Mouse (Mus musculus) midbrain, embryonic 14.5 days (tissue): ENCODE data around the gene Sergef. TPM values are rescaled to one million over a fixed set of nuclear protein-coding genes. Genes with fewer than 3 reads are reported as not detected.
"Not testable (repeated sequence)": the region's sequence is repeated elsewhere in the genome, so short reads cannot be mapped to it uniquely, and the experiment has no call there.

Experiments used
- ATAC-seq: fragments of 200-750 bp; cut with Nextera tagmentation; 2 replicates; pipeline ENCODE4 v1.8.0; 2017; ENCODE audit warnings: moderate number of reproducible peaks, moderate library complexity; ENCODE audit not compliant: low FRiP score, low TSS enrichment
- DNase-seq: peaks from one replicate; pipeline ENCODE4 v3.0.0-alpha.2; 2015
- H3K27ac ChIP-seq: fragments of 300-500 bp; sonication (generic); replicated peaks from 2 replicates; pipeline ENCODE4 v1.5.1; 2014; ENCODE audit warnings: mild to moderate bottlenecking, low read depth, low read length, moderate library complexity
- H3K27me3 ChIP-seq: fragments of 300-500 bp; sonication (generic); 2 replicates; pipeline ENCODE4 v1.6.1; 2014; ENCODE audit warnings: low read length, control low read depth, mixed read lengths; ENCODE audit not compliant: control insufficient read depth, insufficient read depth
- H3K36me3 ChIP-seq: fragments of 300-500 bp; sonication (generic); 2 replicates; pipeline ENCODE4 v1.6.1; 2014; ENCODE audit warnings: low read length, control low read depth; ENCODE audit not compliant: control insufficient read depth, insufficient read depth
- H3K4me1 ChIP-seq: fragments of 300-500 bp; sonication (generic); 2 replicates; pipeline ENCODE4 v1.6.1; 2014; ENCODE audit warnings: mild to moderate bottlenecking, antibody characterized with exemption, low read length, control low read depth; ENCODE audit not compliant: control insufficient read depth, insufficient read depth
- H3K4me2 ChIP-seq: fragments of 300-500 bp; sonication (generic); 2 replicates; pipeline ENCODE4 v1.6.1; 2014; ENCODE audit warnings: mild to moderate bottlenecking, low read length, moderate library complexity
- H3K4me3 ChIP-seq: fragments of 300-500 bp; sonication (generic); replicated peaks from 2 replicates; pipeline ENCODE4 v1.5.1; 2014; ENCODE audit warnings: low read depth, low read length
- H3K9ac ChIP-seq: fragments of 300-500 bp; sonication (generic); replicated peaks from 2 replicates; pipeline ENCODE4 v1.6.1; 2014; ENCODE audit warnings: mild to moderate bottlenecking, low read length, moderate library complexity
- H3K9me3 ChIP-seq: fragments of 300-500 bp; sonication (generic); 2 replicates; pipeline ENCODE4 v1.6.1; 2016; ENCODE audit warnings: low read length, control low read depth, mixed read lengths; ENCODE audit not compliant: control insufficient read depth
- WGBS: fragments of 180-500 bp; shearing (Covaris S2); extraction: QIAGEN DNeasy Blood & Tissue Kit; methylation state at CpG from one replicate; pipeline ENCODE4 v1.1.7; 2014; 5-methylcytosine and 5-hydroxymethylcytosine counted together
- polyA plus RNA-seq: library from polyadenylated mRNA; unstranded; fragments of >200 nt; fragmentation: Nextera tagmentation; extraction: Ambion mirVana; gene quantifications from 2 replicates; pipeline ENCODE4 v1.2.1, GENCODE M21; 2014

The Sergef gene
- polyA plus RNA-seq, 1 experiment from 2014 or later, result 31.1 TPM

DNA sequence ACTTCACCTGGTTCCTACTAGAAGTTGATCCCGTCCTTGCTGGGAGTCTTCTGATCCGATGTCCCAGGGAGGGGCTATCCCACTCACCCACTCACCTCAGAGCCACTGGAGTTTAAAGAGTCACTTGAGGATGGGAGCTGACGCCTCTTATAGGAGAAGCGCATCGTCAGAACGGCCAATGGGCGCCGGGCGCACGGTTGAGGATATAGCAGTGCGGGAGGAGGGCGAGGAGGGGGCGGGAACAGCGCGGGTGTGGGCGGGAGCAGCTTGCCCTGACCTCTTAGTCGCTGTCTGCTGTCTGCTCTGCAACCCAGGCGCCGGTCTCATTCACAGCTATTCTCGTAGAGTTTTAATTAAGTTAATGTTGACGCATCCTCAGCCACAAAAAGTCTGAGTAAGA is 27.6 kb upstream of the Sergef start:
- DNase-seq, result peak; percentile 42
- Histone ChIP-seq H3K36me3 (no peaks in the 10 kb centered on the region), H3K4me2 (peak overlapping the region; percentile 43), H3K4me3 (no peak overlapping the region), H3K27me3 (0 out of 2 replicates have a peak, but pooled peaks cover 3% of the 10 kb centered on the region), H3K9me3 (no peaks in the 10 kb centered on the region), H3K4me1 (no peaks in the 10 kb centered on the region), H3K9ac (no peak overlapping the region), H3K27ac (no peak overlapping the region)
- no peak for ATAC-seq
- WGBS, result under 1% methylated on average over 21 of the region's 21 CpGs

DNA sequence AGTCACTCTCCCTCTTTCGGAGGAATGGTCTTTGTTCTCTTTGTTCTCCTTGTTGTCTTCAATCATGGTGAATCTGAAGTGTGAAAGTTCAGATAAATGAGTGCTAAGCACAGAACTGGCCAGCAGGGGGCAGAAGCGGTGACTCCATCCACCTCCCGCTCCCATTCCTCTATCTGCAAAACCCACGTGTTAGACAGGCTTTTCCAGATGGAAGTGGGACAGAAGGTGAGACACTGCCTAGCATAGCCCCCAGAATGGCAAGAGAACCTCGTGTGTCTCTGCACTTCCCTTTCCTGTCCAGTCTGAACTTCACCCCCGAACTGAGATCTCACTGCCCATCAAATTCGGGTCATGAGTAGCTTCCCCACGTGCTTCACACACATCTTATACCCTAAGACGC is 25.6 kb upstream of the Sergef start:
- Histone ChIP-seq H3K4me3 (no peak overlapping the region), H3K27me3 (peaks cover 6% of the 10 kb centered on the region; the same call in 1 of the 2 replicates), H3K9ac (no peak overlapping the region), H3K27ac (no peak overlapping the region), H3K36me3 (no peaks in the 10 kb centered on the region), H3K4me2 (no peak overlapping the region), H3K9me3 (no peaks in the 10 kb centered on the region), H3K4me1 (0 out of 2 replicates have a peak, but pooled peaks cover 3% of the 10 kb centered on the region)
- peak; percentile 57 for DNase-seq
- no peak for ATAC-seq
- WGBS, result 40% methylated on average over 9 of the region's 9 CpGs

DNA sequence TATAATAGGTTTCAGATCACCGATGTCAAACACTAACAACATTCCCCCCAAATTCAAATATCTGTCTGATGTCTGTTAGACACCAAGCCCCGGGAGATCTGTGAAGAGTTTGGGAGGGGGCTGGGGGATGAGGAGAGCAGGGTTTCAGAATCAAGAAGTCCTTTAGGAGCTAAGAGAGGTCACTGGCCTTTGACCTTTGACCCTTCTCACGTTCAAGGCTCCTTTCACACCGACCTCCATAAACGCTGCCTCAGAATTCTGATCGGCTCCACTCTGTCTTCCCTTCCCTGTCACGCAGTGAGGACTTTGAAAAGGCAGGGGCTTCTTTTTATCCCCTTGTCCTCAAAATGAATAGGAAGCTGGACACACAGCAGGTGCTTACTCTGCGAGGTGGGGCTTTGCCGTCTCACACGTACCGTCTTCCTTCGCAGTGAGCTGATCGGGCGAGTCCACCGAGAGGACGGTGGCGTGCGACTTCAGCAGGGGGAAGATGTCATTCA is 22.0 kb upstream of the Sergef start:
- Histone ChIP-seq H3K36me3 (no peaks in the 10 kb centered on the region), H3K9me3 (no peaks in the 10 kb centered on the region), H3K9ac (no peak overlapping the region), H3K4me1 (0 out of 2 replicates have a peak, but pooled peaks cover 3% of the 10 kb centered on the region), H3K27ac (no peak overlapping the region), H3K4me2 (peak overlapping the region; percentile 40), H3K4me3 (peak overlapping the region; percentile 1; the same call in 1 of the 2 replicates), H3K27me3 (peaks cover 6% of the 10 kb centered on the region; the same call in 1 of the 2 replicates)
- ATAC-seq (no peak), DNase-seq (peak; percentile 33)
- WGBS, result 4% methylated on average over 18 of the region's 18 CpGs

DNA sequence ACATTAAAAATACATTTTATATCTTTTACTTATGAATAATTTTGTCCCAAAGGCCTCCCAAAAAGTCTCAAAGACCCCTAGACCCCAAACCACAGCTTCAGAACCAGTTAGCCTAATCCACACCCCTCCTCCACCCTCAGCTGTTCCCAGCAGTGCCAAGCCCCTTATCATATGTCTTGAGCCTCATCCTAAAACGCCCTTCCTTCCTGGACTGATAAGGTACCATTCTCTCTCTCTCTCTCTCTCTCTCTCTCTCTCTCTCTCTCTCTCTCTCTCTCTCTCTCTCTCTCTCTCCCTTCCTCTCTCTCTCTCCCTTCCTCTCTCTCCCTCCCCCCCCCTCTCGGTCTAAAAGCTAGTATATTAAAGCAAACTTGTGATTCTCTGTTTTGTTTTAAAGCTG is 12.7 kb upstream of the Sergef start:
- Histone ChIP-seq H3K36me3 (no peaks in the 10 kb centered on the region), H3K4me1 (no peaks in the 10 kb centered on the region), H3K4me3 (no peak overlapping the region), H3K27ac (no peak overlapping the region), H3K9me3 (no peaks in the 10 kb centered on the region), H3K4me2 (no peak overlapping the region), H3K27me3 (no peaks in the 10 kb centered on the region), H3K9ac (no peak overlapping the region)
- ATAC-seq, result no peak
- 88% methylated on average over 2 of the region's 2 CpGs for WGBS
- DNase-seq, result no peak

DNA sequence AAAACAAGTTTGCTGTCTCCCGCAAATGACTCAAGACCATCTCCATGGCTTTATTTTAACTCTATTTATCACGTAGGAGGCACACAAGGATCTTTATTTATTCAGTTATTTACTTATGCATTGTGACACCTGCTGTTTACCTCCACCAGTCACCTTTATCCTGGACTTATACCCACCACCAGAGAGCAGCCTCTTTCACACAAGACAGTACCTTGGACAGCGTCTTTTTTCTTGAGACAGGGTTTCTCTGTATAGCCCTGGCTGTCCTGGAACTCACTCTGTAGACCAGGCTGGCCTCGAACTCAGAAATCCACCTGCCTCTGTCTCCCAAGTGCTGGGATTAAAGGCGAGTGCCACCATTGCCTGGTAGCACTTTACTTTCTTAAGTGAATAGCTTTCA is 10.6 kb upstream of the Sergef start:
- not testable (repeated sequence) for H3K4me2 ChIP-seq, H3K27ac ChIP-seq, H3K4me1 ChIP-seq, H3K36me3 ChIP-seq, ATAC-seq, H3K9me3 ChIP-seq, H3K27me3 ChIP-seq, H3K9ac ChIP-seq, H3K4me3 ChIP-seq, DNase-seq
- 52% methylated on average over 5 of the region's 5 CpGs for WGBS

DNA sequence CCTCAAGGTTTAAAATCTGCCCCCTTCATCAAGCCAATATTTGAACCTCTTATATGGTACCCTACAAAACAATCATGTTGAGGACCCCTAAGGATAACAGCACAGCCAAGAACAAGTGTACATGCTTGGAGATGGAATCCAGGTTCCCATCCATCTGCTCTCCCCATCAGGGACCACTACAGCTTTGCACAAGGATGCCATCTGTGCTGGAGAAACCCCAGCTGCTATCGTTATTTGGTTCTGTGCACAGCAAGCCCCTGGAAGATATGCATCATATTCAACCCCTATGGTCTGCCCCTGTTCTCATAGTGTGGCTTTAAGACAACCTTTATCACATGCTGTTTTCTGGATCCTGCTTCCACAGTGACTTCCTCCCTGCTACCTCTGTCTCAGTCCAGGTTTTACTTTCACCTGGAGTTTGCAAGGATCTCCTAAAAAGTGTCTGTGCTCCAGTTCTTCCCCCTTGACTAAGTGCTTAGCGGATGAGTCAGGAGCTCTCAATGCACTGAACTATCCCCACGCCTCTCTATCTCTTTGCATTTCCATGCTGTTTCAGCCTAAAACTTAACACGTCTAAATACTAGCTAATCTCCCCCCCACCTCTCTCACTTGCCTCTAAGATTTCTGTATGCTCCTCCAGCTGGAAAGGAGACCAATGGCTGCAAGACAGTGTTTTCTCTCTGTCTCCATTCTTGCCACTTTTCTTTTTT is 9.0 kb upstream of the Sergef start:
- no peak for ATAC-seq

DNA sequence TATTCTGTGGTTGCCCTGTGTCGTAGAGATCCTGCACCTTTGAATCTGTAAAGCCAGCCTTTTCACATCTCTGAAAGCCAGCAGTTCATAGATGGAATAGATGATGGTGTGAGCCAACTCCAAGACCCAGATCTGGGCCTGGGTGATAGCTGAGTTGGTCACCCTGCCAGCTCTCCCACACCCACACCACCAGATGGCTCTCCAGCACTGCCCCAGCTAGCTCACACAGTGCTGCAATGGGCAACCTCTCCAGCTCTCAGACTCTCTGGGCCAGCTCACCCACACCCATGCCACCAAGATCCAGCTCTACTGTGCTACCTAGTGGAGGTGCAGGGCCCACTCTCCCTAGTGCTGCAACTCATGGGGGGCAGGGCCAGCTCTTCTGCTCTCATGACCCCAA is 3.6 kb upstream of the Sergef start:
- H3K27ac ChIP-seq, result no peak overlapping the region
- 0 out of 2 replicates have a peak, but pooled peaks cover 3% of the 10 kb centered on the region for H3K4me1 ChIP-seq
- no peaks in the 10 kb centered on the region for H3K27me3 ChIP-seq
- no peaks in the 10 kb centered on the region for H3K9me3 ChIP-seq
- ATAC-seq (no peak), DNase-seq (no peak)
- H3K36me3 ChIP-seq, result no peaks in the 10 kb centered on the region
- H3K9ac ChIP-seq, result no peak overlapping the region
- H3K4me3 ChIP-seq, result no peak overlapping the region
- 84% methylated on average over 1 of the region's 1 CpGs for WGBS
- no peak overlapping the region for H3K4me2 ChIP-seq

More for the DNA sequence above, 9.0 kb upstream of the Sergef start:
- H3K4me2 ChIP-seq, result no peak overlapping the region
- WGBS, result 76% methylated on average over 4 of the region's 4 CpGs
- no peaks in the 10 kb centered on the region for H3K27me3 ChIP-seq
- no peaks in the 10 kb centered on the region for H3K4me1 ChIP-seq
- H3K27ac ChIP-seq, result no peak overlapping the region
- no peaks in the 10 kb centered on the region for H3K36me3 ChIP-seq
- no peak overlapping the region for H3K9ac ChIP-seq
- no peak for DNase-seq
- H3K4me3 ChIP-seq, result no peak overlapping the region
- no peaks in the 10 kb centered on the region for H3K9me3 ChIP-seq

DNA sequence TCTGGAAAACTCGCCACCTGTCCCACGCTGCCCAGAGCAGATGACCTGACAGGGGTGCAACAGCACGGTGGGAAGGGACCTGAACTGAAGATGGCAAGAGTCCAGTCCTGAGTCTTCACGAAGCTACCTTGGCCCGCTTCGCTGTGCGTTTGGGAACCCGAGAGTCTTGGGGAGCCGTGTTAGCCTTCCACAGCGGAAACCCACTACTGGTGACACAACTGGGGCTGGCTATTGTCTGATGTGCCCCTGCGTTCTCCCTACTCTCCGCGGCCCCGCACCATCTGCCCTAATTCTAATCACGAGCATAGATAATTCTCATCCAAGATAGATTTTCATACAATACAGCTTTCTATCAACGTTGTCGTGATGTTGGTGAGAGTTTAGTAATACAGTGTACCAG is 455 bp upstream of the Sergef start:
- peak overlapping the region; percentile 81 for H3K27ac ChIP-seq
- 8% methylated on average over 17 of the region's 17 CpGs for WGBS
- H3K4me3 ChIP-seq, result peak overlapping the region; percentile 63
- H3K27me3 ChIP-seq, result no peaks in the 10 kb centered on the region
- peak overlapping the region; percentile 76 for H3K9ac ChIP-seq
- DNase-seq (no peak), ATAC-seq (peak; percentile 34; the same call in 1 of the 2 replicates)
- H3K9me3 ChIP-seq, result no peaks in the 10 kb centered on the region
- 0 out of 2 replicates have a peak, but pooled peaks cover 3% of the 10 kb centered on the region for H3K4me1 ChIP-seq
- H3K4me2 ChIP-seq, result peak overlapping the region; percentile 79
- H3K36me3 ChIP-seq, result no peaks in the 10 kb centered on the region
